Mouse (Mus musculus): ENCODE data around the gene Mtx2.

Gene Mtx2

DNA sequence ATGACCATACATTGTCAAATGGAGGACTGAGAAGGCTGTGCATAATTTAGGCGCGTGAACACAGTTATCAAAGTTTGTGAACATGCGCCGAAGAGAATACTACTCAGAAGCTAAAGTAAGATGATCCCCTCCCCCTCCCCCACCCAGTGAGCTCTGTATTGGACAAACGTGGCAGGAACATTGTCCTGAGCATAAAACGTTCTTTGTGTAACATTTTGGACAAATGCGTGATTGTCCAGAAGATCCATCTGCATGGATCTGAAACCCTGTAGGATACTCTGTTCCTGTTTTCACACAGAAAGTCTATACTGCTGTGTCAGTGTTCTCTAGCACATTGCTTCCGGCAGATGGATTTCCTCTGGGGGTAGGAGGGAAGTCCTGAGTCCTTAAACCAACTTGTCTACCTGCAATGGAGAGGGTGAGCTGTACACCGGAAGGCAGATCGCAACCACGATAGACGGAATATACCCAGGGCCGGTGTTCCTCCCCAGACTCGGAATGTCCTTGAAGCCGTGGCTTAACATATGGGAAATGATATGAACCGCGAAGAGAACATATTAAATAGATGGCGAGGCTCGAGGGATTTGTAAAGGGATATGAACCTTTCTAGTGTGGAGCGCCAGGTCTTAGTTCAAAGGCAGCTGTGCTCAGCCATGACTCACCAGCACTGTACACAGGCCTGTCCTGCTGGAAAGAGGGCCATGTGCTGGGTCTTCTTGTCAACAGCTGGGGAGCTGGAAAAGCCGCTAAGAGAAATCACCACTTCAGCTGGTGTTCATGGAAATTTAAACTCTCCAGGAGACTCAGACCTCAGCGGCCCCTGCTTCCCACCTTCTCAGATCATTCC lies 100.6 kb downstream of the Mtx2 start:
- no peak for DNase-seq

All from right cerebral cortex, adult 18-20 months (tissue).